Mouse (Mus musculus): Measurements from ENCODE around the gene Ccdc184. TPM values are rescaled to one million over a fixed set of nuclear protein-coding genes. Genes with fewer than 3 reads are reported as not detected.
A peak's percentile ranks its signal among the peaks of the same experiment; 100 is the strongest.

The Ccdc184 gene
- polyA plus RNA-seq, 1 experiment from 2014 or later = 8.7 TPM

DNA sequence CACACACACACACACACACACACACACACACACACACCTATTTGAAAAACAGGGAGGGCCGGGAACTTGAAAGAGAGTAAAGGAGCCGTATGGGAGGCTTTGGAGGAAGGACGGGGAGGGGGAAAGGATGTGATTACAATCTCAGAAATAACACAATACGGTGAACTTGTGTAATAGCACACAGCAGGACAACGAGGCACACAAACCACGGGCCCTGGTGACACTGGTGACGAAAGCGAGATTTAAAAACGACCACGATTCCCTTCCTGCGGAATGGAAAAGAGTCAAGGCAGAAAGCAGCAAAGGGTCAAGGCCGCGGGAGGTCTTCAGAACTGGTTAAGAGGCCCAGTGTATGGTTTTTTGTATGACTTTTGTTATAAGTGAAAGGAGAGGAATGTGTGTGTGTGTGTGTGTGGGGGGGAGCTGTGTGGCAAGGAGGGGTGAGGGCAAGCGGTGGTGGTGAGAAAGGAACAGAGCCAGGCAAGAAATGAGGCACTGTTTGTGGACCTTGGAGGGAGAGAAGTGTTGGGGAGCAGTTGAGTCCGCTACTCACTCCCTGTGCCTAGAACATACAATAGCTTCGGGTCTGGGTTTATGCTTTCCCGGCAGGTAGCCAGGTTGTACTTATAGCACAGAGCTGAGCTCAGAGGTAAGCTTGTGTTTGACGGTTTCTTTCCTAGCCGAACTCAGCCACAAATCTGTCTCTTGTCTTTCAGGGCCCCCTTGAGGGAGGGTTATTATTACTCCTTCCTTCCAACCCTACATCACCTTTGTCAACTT is 5.7 kb upstream of the Ccdc184 start:
- H3K9me3 ChIP-seq (ENCODE audit: control insufficient read depth, low read length) = no peaks in the 10 kb centered on the region
- ATAC-seq (replicated peaks; ENCODE audit: low FRiP score) (no peak), DNase-seq (ENCODE audit: low spot score) (no peak)
- no peaks in the 10 kb centered on the region for H3K4me1 ChIP-seq (replicated peaks; ENCODE audit: control insufficient read depth, insufficient read depth, low read length)
- no peaks in the 10 kb centered on the region for H3K36me3 ChIP-seq (ENCODE audit: control insufficient read depth, insufficient read depth, low read length)
- 62% methylated on average over 19 of the region's 19 CpGs for WGBS
- H3K27ac ChIP-seq (ENCODE audit: low read depth, low read length) = no peak overlapping the region
- H3K27me3 ChIP-seq (ENCODE audit: control insufficient read depth, insufficient read depth, low read length) = no peaks in the 10 kb centered on the region
- H3K4me3 ChIP-seq (ENCODE audit: low read depth, low read length) = no peak overlapping the region
- no peak overlapping the region for H3K4me2 ChIP-seq (ENCODE audit: low read depth, low read length, severe bottlenecking)
- no peak overlapping the region for H3K9ac ChIP-seq (ENCODE audit: low read length)

DNA sequence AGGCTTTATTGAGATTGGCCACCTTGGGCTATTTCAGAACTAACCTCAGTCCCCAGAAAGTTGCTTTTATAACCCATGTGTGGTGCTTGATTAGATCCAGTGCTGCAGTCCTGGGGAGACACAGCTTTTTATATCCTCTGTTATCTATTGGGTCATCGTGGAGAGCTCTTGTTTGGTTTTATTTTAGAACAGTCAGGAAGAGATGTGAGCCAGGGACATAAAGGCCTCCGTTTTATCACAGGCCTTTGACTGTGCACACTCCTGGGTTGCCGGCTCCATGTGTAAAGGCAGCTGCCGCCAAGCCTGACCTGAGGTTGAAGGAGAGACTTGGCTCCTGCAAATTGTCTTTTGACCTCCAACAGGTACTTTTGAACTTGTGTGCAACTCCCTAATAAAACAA is 4.4 kb upstream of the Ccdc184 start:
- Histone ChIP-seq H3K4me1 (replicated peaks; ENCODE audit: control insufficient read depth, insufficient read depth, low read length) (0 out of 2 replicates have a peak, but pooled peaks cover 2% of the 10 kb centered on the region), H3K4me3 (ENCODE audit: low read depth, low read length) (no peak overlapping the region), H3K4me2 (ENCODE audit: low read depth, low read length, severe bottlenecking) (no peak overlapping the region), H3K9ac (ENCODE audit: low read length) (no peak overlapping the region), H3K36me3 (ENCODE audit: control insufficient read depth, insufficient read depth, low read length) (no peaks in the 10 kb centered on the region), H3K27me3 (ENCODE audit: control insufficient read depth, insufficient read depth, low read length) (no peaks in the 10 kb centered on the region), H3K27ac (ENCODE audit: low read depth, low read length) (no peak overlapping the region), H3K9me3 (ENCODE audit: control insufficient read depth, low read length) (no peaks in the 10 kb centered on the region)
- DNase-seq (ENCODE audit: low spot score) = no peak
- 76% methylated on average over 4 of the region's 4 CpGs for WGBS
- ATAC-seq (replicated peaks; ENCODE audit: low FRiP score) = no peak

DNA sequence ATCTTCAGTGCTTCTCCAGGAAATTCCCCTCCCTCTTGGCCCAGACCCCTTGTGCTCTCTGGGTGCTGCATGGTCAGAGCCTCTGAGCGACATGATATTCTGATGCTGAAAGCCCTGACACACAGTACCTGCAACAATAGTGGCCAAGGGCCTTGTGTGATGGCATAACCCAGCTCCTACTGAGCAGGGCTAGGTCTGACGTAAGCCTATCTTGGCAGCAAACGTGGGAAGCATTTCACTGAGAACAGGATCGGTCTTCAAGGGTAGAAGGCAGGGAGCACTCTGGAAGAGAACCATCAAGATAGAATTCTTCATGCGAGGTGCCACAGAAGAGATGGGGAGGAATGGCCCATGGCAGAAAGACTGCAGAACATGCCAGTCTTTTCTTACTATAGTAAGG is 1.4 kb upstream of the Ccdc184 start, which contains the start of gene Asb8:
Asb8 (minus strand) TSS at position 101 of the 400 bp plus-strand sequence.
- H3K27ac ChIP-seq (ENCODE audit: low read depth, low read length) = no peak within 1 kb of the TSS

DNA sequence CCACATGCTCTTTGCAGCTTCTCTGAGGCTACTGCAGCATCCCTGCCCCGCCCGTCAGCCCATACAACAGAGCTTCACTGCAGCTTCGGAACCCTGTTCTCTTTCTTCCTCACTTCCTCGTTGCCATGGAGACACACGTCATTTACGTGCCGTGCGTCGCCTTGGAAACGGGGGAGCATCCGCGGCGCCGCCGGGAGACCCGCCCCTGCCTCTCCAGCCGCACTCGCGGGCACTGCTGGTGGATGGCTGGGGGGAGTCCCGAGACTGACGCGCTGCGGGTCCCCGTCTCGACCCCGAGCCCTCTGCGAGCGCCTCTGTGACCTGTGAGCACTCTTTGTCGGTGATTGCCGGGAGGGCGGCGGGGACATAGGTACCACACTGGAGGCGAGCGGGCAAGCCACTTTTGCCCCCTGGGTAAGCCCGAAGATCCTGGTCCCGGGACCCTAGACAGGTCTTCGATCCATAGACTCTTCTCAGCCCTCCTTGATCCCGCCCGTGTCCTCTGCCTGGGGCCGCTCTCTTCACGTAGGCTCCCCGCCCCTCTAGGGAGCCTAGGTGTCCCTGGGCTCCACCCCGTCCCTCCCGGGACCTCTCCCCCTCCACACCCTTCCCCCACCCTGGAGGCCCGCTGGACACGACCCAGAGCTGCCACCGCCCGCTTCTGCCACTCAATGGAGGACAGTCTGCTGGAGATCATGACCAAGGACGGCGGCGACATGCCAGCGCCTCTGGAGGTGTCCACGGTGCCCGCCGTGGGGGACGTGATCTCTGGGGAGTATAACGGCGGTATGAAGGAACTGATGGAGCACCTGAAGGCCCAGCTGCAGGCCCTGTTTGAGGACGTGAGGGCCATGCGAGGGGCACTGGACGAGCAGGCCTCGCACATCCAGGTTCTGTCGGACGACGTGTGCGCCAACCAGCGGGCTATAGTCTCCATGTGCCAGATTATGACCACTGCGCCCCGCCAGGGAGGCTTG is 975 bp downstream of the Ccdc184 start:
- peak overlapping the region; percentile 44 for H3K4me3 ChIP-seq (ENCODE audit: low read depth, low read length)
- no peaks in the 10 kb centered on the region for H3K9me3 ChIP-seq (ENCODE audit: control insufficient read depth, low read length)
- peaks cover 20% of the 10 kb centered on the region for H3K27me3 ChIP-seq (ENCODE audit: control insufficient read depth, insufficient read depth, low read length)
- DNase-seq (ENCODE audit: low spot score) = peak; percentile 94
- peak overlapping the region; percentile 92 for H3K27ac ChIP-seq (ENCODE audit: low read depth, low read length)
- H3K4me1 ChIP-seq (replicated peaks; ENCODE audit: control insufficient read depth, insufficient read depth, low read length) = peaks cover 11% of the 10 kb centered on the region; the same call in 1 of the 2 replicates
- WGBS = 1% methylated on average over 69 of the region's 69 CpGs
- H3K9ac ChIP-seq (ENCODE audit: low read length) = peak overlapping the region; percentile 62
- H3K4me2 ChIP-seq (ENCODE audit: low read depth, low read length, severe bottlenecking) = peak overlapping the region; percentile 87
- peak; percentile 94 for ATAC-seq (replicated peaks; ENCODE audit: low FRiP score)
- H3K36me3 ChIP-seq (ENCODE audit: control insufficient read depth, insufficient read depth, low read length) = no peaks in the 10 kb centered on the region

More for the DNA sequence above, 1.4 kb upstream of the Ccdc184 start, which contains the start of gene Asb8:
- no peaks in the 10 kb centered on the region for H3K36me3 ChIP-seq (ENCODE audit: control insufficient read depth, insufficient read depth, low read length)
- WGBS = 82% methylated on average over 5 of the region's 5 CpGs
- no peak for ATAC-seq (replicated peaks; ENCODE audit: low FRiP score)
- H3K27me3 ChIP-seq (ENCODE audit: control insufficient read depth, insufficient read depth, low read length) = peaks cover 20% of the 10 kb centered on the region
- H3K4me1 ChIP-seq (replicated peaks; ENCODE audit: control insufficient read depth, insufficient read depth, low read length) = peaks cover 11% of the 10 kb centered on the region; the same call in 1 of the 2 replicates
- no peaks in the 10 kb centered on the region for H3K9me3 ChIP-seq (ENCODE audit: control insufficient read depth, low read length)
- H3K4me2 ChIP-seq (ENCODE audit: low read depth, low read length, severe bottlenecking) = no peak within 1 kb of the TSS
- no peak for DNase-seq (ENCODE audit: low spot score)
- no peak within 1 kb of the TSS for H3K4me3 ChIP-seq (ENCODE audit: low read depth, low read length)
- no peak within 1 kb of the TSS; the same call in 1 of the 2 replicates for H3K9ac ChIP-seq (ENCODE audit: low read length)

DNA sequence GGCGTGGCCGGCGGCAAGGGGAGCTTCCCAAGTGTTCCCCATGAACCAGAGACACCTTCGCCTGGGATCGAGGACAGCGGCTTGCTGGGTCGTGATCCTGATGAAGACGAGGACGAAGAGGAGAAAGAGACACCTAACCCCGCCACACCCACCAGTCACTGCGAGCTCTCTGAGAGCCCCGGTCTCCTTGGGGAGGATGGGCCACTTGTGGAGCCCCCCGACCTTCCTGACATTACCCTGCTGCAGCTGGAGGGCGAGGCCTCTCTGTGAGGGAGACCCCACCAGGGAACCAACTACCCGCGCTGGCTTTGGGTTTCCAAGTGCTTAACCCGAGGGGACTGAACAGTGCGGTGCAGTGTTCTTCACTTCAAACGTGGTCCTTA is 1.7 kb downstream of the Ccdc184 start:
- whole genome bisulfite sequencing = 3% methylated on average over 19 of the region's 19 CpGs
- H3K9me3 ChIP-seq (ENCODE audit: control insufficient read depth, low read length) = no peaks in the 10 kb centered on the region
- no peaks in the 10 kb centered on the region for H3K36me3 ChIP-seq (ENCODE audit: control insufficient read depth, insufficient read depth, low read length)
- H3K4me1 ChIP-seq (replicated peaks; ENCODE audit: control insufficient read depth, insufficient read depth, low read length) = peaks cover 11% of the 10 kb centered on the region; the same call in 1 of the 2 replicates
- peak overlapping the region; percentile 62 for H3K9ac ChIP-seq (ENCODE audit: low read length)
- peaks cover 20% of the 10 kb centered on the region for H3K27me3 ChIP-seq (ENCODE audit: control insufficient read depth, insufficient read depth, low read length)
- H3K4me2 ChIP-seq (ENCODE audit: low read depth, low read length, severe bottlenecking) = peak overlapping the region; percentile 87
- no peak for DNase-seq (ENCODE audit: low spot score)
- no peak for ATAC-seq (replicated peaks; ENCODE audit: low FRiP score)
- no peak overlapping the region for H3K27ac ChIP-seq (ENCODE audit: low read depth, low read length)
- H3K4me3 ChIP-seq (ENCODE audit: low read depth, low read length) = peak overlapping the region; percentile 44

DNA sequence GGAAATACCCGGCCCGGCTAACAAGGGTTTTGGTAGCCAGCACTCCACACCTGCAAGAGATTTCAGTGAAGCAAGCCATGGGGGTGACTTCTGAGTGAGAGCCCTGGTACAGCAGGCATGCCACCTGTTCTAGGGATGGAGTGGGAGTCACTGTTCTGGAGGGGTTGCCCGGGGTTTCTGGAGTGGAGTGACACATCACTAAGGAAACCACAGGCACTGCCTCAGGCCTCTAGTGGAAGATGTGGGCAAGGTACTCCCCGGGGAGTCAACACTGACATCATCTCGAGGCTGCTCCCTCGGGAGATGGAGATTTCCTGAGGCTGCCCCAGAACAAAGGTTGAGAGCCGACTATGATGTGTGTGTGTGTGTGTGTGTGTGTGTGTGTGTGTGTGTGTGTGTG is 3.4 kb downstream of the Ccdc184 start:
- 45% methylated on average over 7 of the region's 7 CpGs for WGBS
- Histone ChIP-seq H3K9ac (ENCODE audit: low read length) (no peak overlapping the region), H3K27ac (ENCODE audit: low read depth, low read length) (no peak overlapping the region), H3K9me3 (ENCODE audit: control insufficient read depth, low read length) (no peaks in the 10 kb centered on the region), H3K4me2 (ENCODE audit: low read depth, low read length, severe bottlenecking) (peak overlapping the region; percentile 26; the same call in 1 of the 2 replicates), H3K4me3 (ENCODE audit: low read depth, low read length) (no peak overlapping the region), H3K36me3 (ENCODE audit: control insufficient read depth, insufficient read depth, low read length) (no peaks in the 10 kb centered on the region), H3K27me3 (ENCODE audit: control insufficient read depth, insufficient read depth, low read length) (peaks cover 20% of the 10 kb centered on the region), H3K4me1 (replicated peaks; ENCODE audit: control insufficient read depth, insufficient read depth, low read length) (peaks cover 13% of the 10 kb centered on the region; the same call in 1 of the 2 replicates)
- DNase-seq (ENCODE audit: low spot score) (no peak), ATAC-seq (replicated peaks; ENCODE audit: low FRiP score) (no peak)

DNA sequence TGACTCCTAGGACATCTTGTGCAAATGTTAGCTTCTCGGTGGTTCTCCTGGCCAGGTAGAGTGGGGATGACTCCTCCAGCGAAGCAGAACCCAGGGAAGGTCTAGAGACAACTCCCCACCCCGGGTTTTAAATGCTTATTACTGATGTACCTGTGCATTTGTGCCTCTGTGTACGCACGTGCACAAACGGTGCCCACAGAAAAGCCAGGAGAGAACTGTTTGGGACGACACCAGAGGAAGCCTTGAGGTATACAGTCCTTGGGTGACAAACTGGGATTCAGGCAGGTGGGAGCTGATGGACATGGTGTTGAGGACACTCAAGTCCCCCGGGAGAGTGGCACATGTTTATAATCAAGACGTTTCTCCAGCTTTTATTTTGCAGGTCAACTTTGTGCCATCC is 4.0 kb downstream of the Ccdc184 start:
- H3K4me2 ChIP-seq (ENCODE audit: low read depth, low read length, severe bottlenecking) = no peak overlapping the region
- no peak overlapping the region for H3K4me3 ChIP-seq (ENCODE audit: low read depth, low read length)
- no peak overlapping the region for H3K27ac ChIP-seq (ENCODE audit: low read depth, low read length)
- WGBS = 74% methylated on average over 9 of the region's 9 CpGs
- DNase-seq (ENCODE audit: low spot score) (no peak), ATAC-seq (replicated peaks; ENCODE audit: low FRiP score) (no peak)
- no peak overlapping the region for H3K9ac ChIP-seq (ENCODE audit: low read length)
- no peaks in the 10 kb centered on the region for H3K36me3 ChIP-seq (ENCODE audit: control insufficient read depth, insufficient read depth, low read length)
- no peaks in the 10 kb centered on the region for H3K9me3 ChIP-seq (ENCODE audit: control insufficient read depth, low read length)
- H3K4me1 ChIP-seq (replicated peaks; ENCODE audit: control insufficient read depth, insufficient read depth, low read length) = peaks cover 13% of the 10 kb centered on the region; the same call in 1 of the 2 replicates
- H3K27me3 ChIP-seq (ENCODE audit: control insufficient read depth, insufficient read depth, low read length) = peaks cover 20% of the 10 kb centered on the region

DNA sequence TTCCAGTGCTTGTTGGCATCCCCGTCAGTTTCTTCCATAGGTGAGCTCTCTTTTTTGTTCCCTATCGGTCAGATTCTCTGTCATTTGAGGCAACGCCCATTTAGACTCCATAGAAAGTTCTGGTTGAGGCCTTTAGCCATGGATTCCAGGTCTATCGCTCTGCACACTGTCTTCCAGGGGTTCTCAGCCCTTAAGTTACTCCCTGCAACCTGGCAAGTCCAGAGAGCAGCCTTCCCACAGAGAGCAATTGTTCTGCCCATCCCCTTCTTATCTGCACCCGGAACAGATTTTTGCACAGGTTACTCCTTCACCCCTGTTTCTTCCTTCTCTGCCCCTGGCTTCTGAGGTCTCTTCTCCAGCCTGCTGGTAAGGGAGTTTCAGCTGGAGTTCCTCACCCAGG is 5.2 kb downstream of the Ccdc184 start:
- H3K4me1 ChIP-seq (replicated peaks; ENCODE audit: control insufficient read depth, insufficient read depth, low read length) = peaks cover 11% of the 10 kb centered on the region; the same call in 1 of the 2 replicates
- H3K27me3 ChIP-seq (ENCODE audit: control insufficient read depth, insufficient read depth, low read length) = peaks cover 20% of the 10 kb centered on the region
- H3K9ac ChIP-seq (ENCODE audit: low read length) = no peak overlapping the region
- H3K9me3 ChIP-seq (ENCODE audit: control insufficient read depth, low read length) = no peaks in the 10 kb centered on the region
- H3K36me3 ChIP-seq (ENCODE audit: control insufficient read depth, insufficient read depth, low read length) = no peaks in the 10 kb centered on the region
- no peak overlapping the region for H3K27ac ChIP-seq (ENCODE audit: low read depth, low read length)
- DNase-seq (ENCODE audit: low spot score) = no peak
- H3K4me2 ChIP-seq (ENCODE audit: low read depth, low read length, severe bottlenecking) = no peak overlapping the region
- H3K4me3 ChIP-seq (ENCODE audit: low read depth, low read length) = no peak overlapping the region
- WGBS = 71% methylated on average over 5 of the region's 5 CpGs
- ATAC-seq (replicated peaks; ENCODE audit: low FRiP score) = no peak
